Mouse (Mus musculus) brain, embryonic 14.5 days (tissue): Measurements from ENCODE around the gene Utp3. TPM values are rescaled to one million over a fixed set of nuclear protein-coding genes. Genes with fewer than 3 reads are reported as not detected.

ENCODE experiments used
- DNase-seq: peaks from one replicate; pipeline ENCODE4 v3.0.0-alpha.2; 2011; ENCODE audit warnings: low read depth
- CTCF ChIP-seq: fragments of 200-500 bp; IDR thresholded peaks from 2 replicates; pipeline ENCODE4 v1.5.1; 2012; ENCODE audit warnings: inconsistent platforms, mild to moderate bottlenecking, moderate library complexity, borderline replicate concordance; ENCODE audit not compliant: insufficient read depth, insufficient read length; ENCODE audit errors: extremely low read depth
- POLR2A ChIP-seq: fragments of 200-500 bp; IDR thresholded peaks from 2 replicates; pipeline ENCODE4 v1.6.1; 2012; ENCODE audit warnings: mild to moderate bottlenecking, inconsistent platforms, borderline replicate concordance; ENCODE audit not compliant: poor library complexity, insufficient read depth, insufficient read length, severe bottlenecking; ENCODE audit errors: extremely low read depth
- polyA plus RNA-seq: library from polyadenylated mRNA; depleted of rRNA; stranded (reverse); fragments of >200 nt; gene quantifications from 2 replicates; pipeline ENCODE4 v1.2.3, GENCODE M21; 2012

The Utp3 gene
- polyA plus RNA-seq, 1 experiment: 31.7 TPM

- no peak for TF ChIP-seq CTCF
- no peak for TF ChIP-seq POLR2A
- no peak for DNase-seq
Observed at GRCm38 (mm10) chr5:88558991-88559390, 4.7 kb downstream of the Utp3 start.

GRCm38 (mm10) chr5:88561080-88561814 lies 7.0 kb downstream of the Utp3 start:
- DNase-seq: no peak

GRCm38 (mm10) chr5:88562863-88563780 lies 8.9 kb downstream of the Utp3 start:
- no peak for DNase-seq
- no peak for TF ChIP-seq CTCF
- no peak for TF ChIP-seq POLR2A

More at GRCm38 (mm10) chr5:88561080-88561814, 7.0 kb downstream of the Utp3 start:
- no peak for TF ChIP-seq CTCF

GRCm38 (mm10) chr5:88564501-88565147 lies 10.4 kb downstream of the Utp3 start, which contains the start of gene Rufy3:
Gene Rufy3 (plus strand): TSS chr5:88565040.
- peak; percentile 87 for DNase-seq
- peak; percentile 31; the same call in 1 of the 2 replicates for TF ChIP-seq POLR2A
- peak; percentile 43 for TF ChIP-seq CTCF

- TF ChIP-seq CTCF (no peak), POLR2A (peak; percentile 8; the same call in 1 of the 2 replicates)
- peak; percentile 64 for DNase-seq
Observed at GRCm38 (mm10) chr5:88565148-88566033, 11.1 kb downstream of the Utp3 start.

GRCm38 (mm10) chr5:88566034-88566841 lies 12.0 kb downstream of the Utp3 start:
- TF ChIP-seq CTCF: no peak
- no peak for TF ChIP-seq POLR2A
- peak; percentile 58 for DNase-seq

- DNase-seq: no peak
- no peak for TF ChIP-seq POLR2A
- no peak for TF ChIP-seq CTCF
Observed at GRCm38 (mm10) chr5:88569541-88569940, 15.3 kb downstream of the Utp3 start.

GRCm38 (mm10) chr5:88574829-88575228 lies 20.6 kb downstream of the Utp3 start:
- TF ChIP-seq CTCF (no peak), POLR2A (no peak)

GRCm38 (mm10) chr5:88575506-88576338 lies 21.5 kb downstream of the Utp3 start:
- DNase-seq: peak; percentile 71
- TF ChIP-seq POLR2A (no peak), CTCF (no peak)

More at GRCm38 (mm10) chr5:88574829-88575228, 20.6 kb downstream of the Utp3 start:
- no peak for DNase-seq

GRCm38 (mm10) chr5:88580681-88581080 lies 26.4 kb downstream of the Utp3 start:
- TF ChIP-seq CTCF (no peak), POLR2A (no peak)

More at GRCm38 (mm10) chr5:88580681-88581080, 26.4 kb downstream of the Utp3 start:
- no peak for DNase-seq
